Mouse (Mus musculus): ENCODE results near the gene Zfp143. TPM values are rescaled to one million over a fixed set of nuclear protein-coding genes. Genes with fewer than 3 reads are reported as not detected.
"Not testable (repeated sequence)": the region's sequence is repeated elsewhere in the genome, so short reads cannot be mapped to it uniquely, and the experiment has no call there.

Zfp143 gene
- polyA plus RNA-seq (2015; fragmentation: Nextera tagmentation; extraction: Ambion mirVana) = 15.8 and 16.2 TPM in 2 replicates

- under 1% methylated on average over 34 of the region's 34 CpGs for WGBS
- Histone ChIP-seq H3K4me1 (peaks cover 4% of the 10 kb centered on the region; the same call in 1 of the 2 replicates), H3K36me3 (no peaks in the 10 kb centered on the region), H3K9me3 (no peaks in the 10 kb centered on the region), H3K27me3 (replicated peaks) (no peaks in the 10 kb centered on the region), H3K27ac (peak within 1 kb of the TSS; percentile 100), H3K4me2 (peak within 1 kb of the TSS; percentile 64), H3K9ac (peak within 1 kb of the TSS; percentile 92), H3K4me3 (replicated peaks) (peak within 1 kb of the TSS; percentile 77)
- ATAC-seq (ENCODE audit: insufficient read depth, low FRiP score, low read depth) = peak; percentile 98
Measured at GRCm38 (mm10) chr7:110061199-110061751, at the start of gene Zfp143. Zfp143 (plus strand) TSS chr7:110061217.

DNA sequence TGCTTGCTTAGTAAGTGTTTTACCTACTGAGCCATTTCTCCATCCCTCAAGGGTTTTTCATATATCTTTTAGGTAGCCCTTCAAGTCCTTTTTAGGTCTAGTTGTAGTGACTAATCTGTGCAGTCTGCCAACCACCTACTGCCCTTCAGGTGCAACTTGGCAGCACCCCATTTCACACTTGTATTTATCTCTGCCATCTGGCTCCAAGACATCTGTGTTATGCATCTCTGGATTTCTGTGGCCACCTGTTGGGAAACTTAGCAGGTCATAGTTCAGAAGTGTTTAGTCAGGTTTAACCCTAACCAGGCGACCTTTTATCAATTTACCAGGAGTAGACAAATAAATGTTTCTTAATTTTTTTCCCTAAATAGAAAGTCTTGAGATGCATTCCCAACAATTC, 49.6 kb upstream of the Zfp143 start:
- no peak for ATAC-seq (ENCODE audit: insufficient read depth, low FRiP score, low read depth)
- Histone ChIP-seq H3K9me3 (no peaks in the 10 kb centered on the region), H3K27ac (no peak overlapping the region), H3K36me3 (no peaks in the 10 kb centered on the region), H3K27me3 (replicated peaks) (no peaks in the 10 kb centered on the region), H3K4me2 (no peak overlapping the region), H3K4me3 (replicated peaks) (no peak overlapping the region), H3K4me1 (no peaks in the 10 kb centered on the region), H3K9ac (no peak overlapping the region)
- 39% methylated on average over 1 of the region's 1 CpGs for WGBS

GRCm38 (mm10) chr7:110014272-110014671, 46.7 kb upstream of the Zfp143 start:
- ATAC-seq (ENCODE audit: insufficient read depth, low FRiP score, low read depth) = no peak
- Histone ChIP-seq H3K9me3 (no peaks in the 10 kb centered on the region), H3K4me1 (no peaks in the 10 kb centered on the region), H3K27ac (no peak overlapping the region), H3K4me2 (no peak overlapping the region), H3K27me3 (replicated peaks) (no peaks in the 10 kb centered on the region), H3K4me3 (replicated peaks) (no peak overlapping the region), H3K9ac (no peak overlapping the region), H3K36me3 (no peaks in the 10 kb centered on the region)
- WGBS = 75% methylated on average over 5 of the region's 5 CpGs

DNA sequence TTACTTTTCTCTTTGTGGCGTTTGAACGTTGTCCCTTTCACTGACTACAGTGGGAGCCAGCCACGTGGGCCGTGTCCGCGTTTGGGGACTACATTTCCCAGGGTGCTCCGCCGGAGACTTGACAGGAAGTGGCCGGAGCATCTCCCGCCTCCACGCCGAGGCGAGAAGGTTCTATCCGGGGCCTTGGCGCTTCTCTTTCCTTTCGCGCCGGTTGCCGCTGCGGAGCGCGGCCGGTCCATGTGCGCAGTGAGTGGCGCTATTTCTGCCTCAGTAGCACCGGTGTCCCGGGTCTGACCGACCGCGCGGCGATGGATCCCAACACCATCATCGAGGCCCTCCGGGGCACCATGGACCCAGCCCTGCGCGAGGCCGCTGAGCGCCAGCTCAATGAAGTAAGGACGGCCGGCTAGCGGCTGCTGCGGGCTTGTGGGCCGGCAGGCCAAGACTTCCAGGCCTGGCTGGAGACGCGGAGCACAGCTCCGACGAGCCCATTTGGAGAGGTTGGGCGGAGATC, 42.8 kb upstream of the Zfp143 start, which contains the start of gene Ipo7:
TSS of gene Ipo7 (plus strand) at position 158 of the 514 bp plus-strand sequence.
- Histone ChIP-seq H3K27me3 (replicated peaks) (no peaks in the 10 kb centered on the region), H3K9ac (peak within 1 kb of the TSS; percentile 97), H3K9me3 (no peaks in the 10 kb centered on the region), H3K4me2 (peak within 1 kb of the TSS; percentile 71), H3K4me3 (replicated peaks) (peak within 1 kb of the TSS; percentile 86), H3K36me3 (no peaks in the 10 kb centered on the region), H3K4me1 (no peaks in the 10 kb centered on the region; the same call in 1 of the 2 replicates), H3K27ac (peak within 1 kb of the TSS; percentile 94)
- peak; percentile 97 for ATAC-seq (ENCODE audit: insufficient read depth, low FRiP score, low read depth)
- under 1% methylated on average over 48 of the region's 48 CpGs for WGBS

DNA sequence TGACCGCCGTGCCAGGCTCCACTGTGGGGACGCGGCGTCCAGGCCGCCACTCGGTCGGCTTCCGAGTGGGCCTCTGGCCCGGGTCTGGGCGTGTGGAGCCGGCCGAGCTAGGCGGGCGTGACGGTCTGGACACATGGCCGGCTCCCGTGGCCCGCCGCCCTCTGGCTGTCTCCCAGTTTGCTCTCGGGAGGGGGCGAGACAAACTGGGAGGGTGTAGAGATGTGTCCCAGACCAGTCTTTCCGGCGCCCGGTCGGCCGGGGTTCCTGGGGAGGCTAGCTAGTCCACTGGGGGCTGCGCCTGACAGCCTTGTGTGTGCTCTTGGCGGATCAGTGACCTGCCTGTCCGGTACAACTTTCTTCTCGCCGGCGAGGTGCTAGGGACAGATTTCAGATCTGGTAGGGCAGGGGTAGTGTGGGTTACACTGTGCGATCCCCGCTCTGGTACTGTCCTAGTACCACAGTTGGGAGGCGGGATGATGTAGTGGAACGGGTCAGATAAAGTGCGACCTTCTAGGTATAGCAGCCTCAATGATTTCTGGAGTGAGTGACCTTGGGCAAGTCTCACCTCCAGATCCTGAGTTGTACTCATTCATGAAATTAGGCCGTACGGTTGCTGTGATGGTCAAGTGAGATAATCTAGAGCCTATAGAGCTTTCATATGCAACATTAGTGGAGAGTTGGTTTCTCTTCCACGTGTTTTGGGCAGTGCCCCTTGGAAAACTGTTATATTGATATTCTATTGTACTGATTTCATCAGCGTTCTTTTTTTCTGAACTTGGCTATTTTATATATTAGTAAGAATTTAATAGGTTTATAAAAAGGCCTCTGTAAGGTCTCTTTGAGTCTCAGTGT, 42.2 kb upstream of the Zfp143 start:
- H3K4me2 ChIP-seq = peak overlapping the region; percentile 71
- under 1% methylated on average over 42 of the region's 42 CpGs for WGBS
- no peaks in the 10 kb centered on the region; the same call in 1 of the 2 replicates for H3K4me1 ChIP-seq
- H3K4me3 ChIP-seq (replicated peaks) = peak overlapping the region; percentile 86
- H3K27ac ChIP-seq = peak overlapping the region; percentile 94
- peak; percentile 70 for ATAC-seq (ENCODE audit: insufficient read depth, low FRiP score, low read depth)
- no peaks in the 10 kb centered on the region for H3K36me3 ChIP-seq
- no peaks in the 10 kb centered on the region for H3K27me3 ChIP-seq (replicated peaks)
- peak overlapping the region; percentile 97 for H3K9ac ChIP-seq
- H3K9me3 ChIP-seq = no peaks in the 10 kb centered on the region

DNA sequence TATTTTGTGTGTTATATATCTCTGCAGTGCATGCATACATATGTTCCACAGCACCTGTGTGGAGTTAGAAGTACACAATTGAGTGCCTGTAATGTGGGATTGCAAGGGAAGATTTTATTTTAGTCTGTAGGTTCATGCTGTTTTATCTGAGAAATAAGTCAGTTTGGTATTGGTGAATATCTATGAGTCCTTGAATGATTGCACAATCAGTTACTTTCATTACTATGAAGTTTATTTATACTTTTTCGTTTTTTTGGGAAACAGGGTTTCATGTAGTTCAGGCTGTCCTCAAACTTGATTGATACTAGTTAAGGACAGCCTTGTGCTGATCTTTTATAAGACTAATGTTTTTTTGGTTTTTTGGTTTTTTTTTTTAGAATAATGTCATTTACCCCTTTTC, 37.5 kb upstream of the Zfp143 start:
- Histone ChIP-seq H3K4me2 (no peak overlapping the region), H3K4me1 (no peaks in the 10 kb centered on the region; the same call in 1 of the 2 replicates), H3K9me3 (no peaks in the 10 kb centered on the region), H3K9ac (no peak overlapping the region), H3K27ac (no peak overlapping the region), H3K4me3 (replicated peaks) (no peak overlapping the region), H3K27me3 (replicated peaks) (no peaks in the 10 kb centered on the region), H3K36me3 (peaks cover 8% of the 10 kb centered on the region; the same call in 1 of the 2 replicates)
- 81% methylated on average over 1 of the region's 1 CpGs for WGBS
- no peak for ATAC-seq (ENCODE audit: insufficient read depth, low FRiP score, low read depth)

DNA sequence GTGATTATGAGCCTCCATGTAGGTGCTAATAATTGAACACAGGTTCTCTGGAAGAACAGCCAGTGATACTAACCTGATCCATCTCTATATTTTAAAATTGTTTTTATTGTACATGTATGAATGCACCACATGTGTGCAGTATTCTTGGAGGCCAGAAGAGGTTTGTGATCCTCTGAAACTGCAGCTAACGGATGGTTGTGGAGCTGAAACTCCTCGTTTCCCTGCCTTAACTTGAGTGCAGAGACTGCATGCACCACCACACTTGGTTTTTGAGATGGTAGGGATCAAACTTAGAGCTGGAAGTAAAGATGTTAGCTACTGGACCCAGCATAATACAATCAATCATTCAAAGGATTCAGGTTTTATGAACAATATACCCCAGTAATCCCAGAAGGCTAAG, 34.4 kb upstream of the Zfp143 start:
- H3K4me3 ChIP-seq (replicated peaks) = no peak overlapping the region
- H3K36me3 ChIP-seq = peaks cover 8% of the 10 kb centered on the region; the same call in 1 of the 2 replicates
- H3K9ac ChIP-seq = no peak overlapping the region
- no peaks in the 10 kb centered on the region for H3K27me3 ChIP-seq (replicated peaks)
- no peak overlapping the region for H3K27ac ChIP-seq
- no peak overlapping the region for H3K4me2 ChIP-seq
- ATAC-seq (ENCODE audit: insufficient read depth, low FRiP score, low read depth) = no peak
- H3K4me1 ChIP-seq = no peaks in the 10 kb centered on the region
- 78% methylated on average over 2 of the region's 2 CpGs for WGBS
- no peaks in the 10 kb centered on the region for H3K9me3 ChIP-seq

GRCm38 (mm10) chr7:110028826-110029225, 32.2 kb upstream of the Zfp143 start:
- 76% methylated on average over 1 of the region's 1 CpGs for WGBS
- peaks cover 19% of the 10 kb centered on the region for H3K36me3 ChIP-seq

DNA sequence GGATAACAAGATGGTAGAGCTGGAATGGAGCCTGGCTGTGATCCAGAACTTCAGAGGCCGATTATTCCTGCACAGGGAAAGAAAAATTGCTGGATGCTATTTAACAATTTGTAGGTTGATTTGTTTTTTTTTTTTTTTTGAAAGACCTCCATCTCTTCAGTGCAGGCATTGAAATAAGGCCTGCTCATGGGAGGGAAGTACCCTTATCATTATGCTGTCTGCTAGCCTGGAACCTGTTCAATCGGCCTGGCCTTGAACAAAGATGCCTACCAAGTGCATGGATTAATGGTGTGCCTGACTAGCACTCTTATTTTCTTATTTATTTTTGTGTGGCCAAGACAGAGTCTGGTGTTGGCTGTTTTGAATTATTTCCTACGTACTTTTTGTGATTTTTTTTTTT, 30.7 kb upstream of the Zfp143 start:
- Histone ChIP-seq H3K4me1 (no peaks in the 10 kb centered on the region), H3K4me2 (no peak overlapping the region), H3K27ac (no peak overlapping the region), H3K4me3 (replicated peaks) (no peak overlapping the region), H3K9me3 (no peaks in the 10 kb centered on the region), H3K27me3 (replicated peaks) (no peaks in the 10 kb centered on the region), H3K36me3 (peaks cover 15% of the 10 kb centered on the region; the same call in 1 of the 2 replicates), H3K9ac (no peak overlapping the region)
- WGBS = 81% methylated on average over 3 of the region's 3 CpGs
- no peak for ATAC-seq (ENCODE audit: insufficient read depth, low FRiP score, low read depth)

More at GRCm38 (mm10) chr7:110028826-110029225, 32.2 kb upstream of the Zfp143 start:
- H3K27me3 ChIP-seq (replicated peaks) = no peaks in the 10 kb centered on the region
- H3K4me3 ChIP-seq (replicated peaks) = no peak overlapping the region
- no peak for ATAC-seq (ENCODE audit: insufficient read depth, low FRiP score, low read depth)
- H3K9ac ChIP-seq = no peak overlapping the region
- no peaks in the 10 kb centered on the region for H3K4me1 ChIP-seq
- no peak overlapping the region for H3K27ac ChIP-seq
- H3K4me2 ChIP-seq = no peak overlapping the region
- no peaks in the 10 kb centered on the region for H3K9me3 ChIP-seq

DNA sequence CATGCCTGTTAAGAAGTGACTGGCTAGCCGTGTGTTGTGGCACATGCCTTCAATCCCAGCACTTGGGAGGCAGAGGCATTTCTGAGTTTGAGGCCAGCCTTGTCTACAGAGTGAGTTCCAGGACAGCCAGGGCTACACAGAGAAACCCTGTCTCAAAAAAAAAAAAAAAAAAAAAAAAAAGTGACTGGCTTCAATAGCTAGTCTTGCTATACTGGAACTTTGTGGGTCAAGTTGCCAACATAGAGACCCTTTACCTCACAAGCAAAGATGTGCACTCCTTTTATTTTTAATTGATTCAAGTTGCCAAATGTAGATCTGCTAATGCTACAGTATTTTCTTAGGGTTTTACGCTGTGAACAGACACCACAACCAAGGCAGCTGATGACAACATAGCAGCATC, 3.3 kb upstream of the Zfp143 start:
- H3K36me3 ChIP-seq; H3K4me2 ChIP-seq; H3K9me3 ChIP-seq; H3K9ac ChIP-seq; H3K27ac ChIP-seq; H3K27me3 ChIP-seq (replicated peaks); H3K4me3 ChIP-seq (replicated peaks); ATAC-seq (ENCODE audit: insufficient read depth, low FRiP score, low read depth); H3K4me1 ChIP-seq: not testable (repeated sequence)
- WGBS = 90% methylated on average over 2 of the region's 2 CpGs

DNA sequence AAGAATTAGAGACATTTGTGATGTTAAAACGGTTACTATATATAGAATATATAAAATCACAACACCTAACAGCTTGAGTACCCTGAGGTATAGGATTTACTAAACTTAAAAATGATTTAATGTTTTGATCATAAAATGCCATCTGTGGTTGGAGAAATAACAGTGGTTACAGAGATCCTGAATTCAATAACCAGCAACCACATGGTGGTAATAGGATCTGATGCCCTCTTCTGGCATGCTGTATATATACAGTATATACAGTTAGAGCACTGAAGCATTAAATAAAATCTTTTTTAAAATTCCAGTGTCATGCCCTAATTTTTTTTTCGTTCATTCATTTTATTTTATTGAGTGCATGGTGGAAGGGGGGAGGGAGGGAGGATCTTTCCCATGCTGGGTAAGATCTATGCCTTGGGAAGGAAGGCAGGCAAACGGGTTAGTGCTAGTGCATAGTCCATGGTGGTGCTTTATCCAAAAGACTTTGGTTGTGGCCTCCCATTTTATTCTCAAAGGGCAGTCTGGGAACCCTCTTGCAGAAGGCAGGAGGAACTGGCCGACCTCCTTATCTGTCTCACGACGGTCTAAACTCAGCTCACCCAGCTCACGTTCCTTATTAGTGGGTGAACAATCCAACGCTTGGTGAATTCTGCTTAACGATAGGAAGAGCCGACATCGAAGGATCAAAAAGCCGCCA, 1.8 kb upstream of the Zfp143 start:
- H3K27ac ChIP-seq = 0 out of 2 replicates have a peak overlapping the region, but pooled peaks have one; percentile 99
- H3K4me2 ChIP-seq = peak overlapping the region; percentile 64; the same call in 1 of the 2 replicates

More for the DNA sequence above, 1.8 kb upstream of the Zfp143 start:
- no peaks in the 10 kb centered on the region for H3K9me3 ChIP-seq
- WGBS = 80% methylated on average over 12 of the region's 12 CpGs
- H3K4me1 ChIP-seq = no peaks in the 10 kb centered on the region
- H3K36me3 ChIP-seq = 0 out of 2 replicates have a peak, but pooled peaks cover 4% of the 10 kb centered on the region
- H3K27me3 ChIP-seq (replicated peaks) = no peaks in the 10 kb centered on the region
- no peak overlapping the region for H3K9ac ChIP-seq
- no peak for ATAC-seq (ENCODE audit: insufficient read depth, low FRiP score, low read depth)
- no peak overlapping the region for H3K4me3 ChIP-seq (replicated peaks)
